Mouse (Mus musculus) limb, embryonic 15.5 days (tissue): ENCODE results near the gene Rabl6. TPM values are rescaled to one million over a fixed set of nuclear protein-coding genes. Genes with fewer than 3 reads are reported as not detected.

Experiments used
- ATAC-seq: fragments of 200-750 bp; cut with Nextera tagmentation; 2 replicates; pipeline ENCODE4 v1.8.0; 2017; ENCODE audit warnings: low read depth, moderate TSS enrichment; ENCODE audit not compliant: insufficient number of reproducible peaks, low FRiP score, low TSS enrichment
- H3K27ac ChIP-seq: fragments of 300-500 bp; sonication (generic); 2 replicates; pipeline ENCODE4 v1.5.1; 2015; ENCODE audit warnings: moderate library complexity, mild to moderate bottlenecking, inconsistent platforms
- H3K27me3 ChIP-seq: fragments of 300-500 bp; sonication (generic); 2 replicates; pipeline ENCODE4 v1.6.1; 2015; ENCODE audit warnings: inconsistent platforms
- H3K36me3 ChIP-seq: fragments of 300-500 bp; sonication (generic); 2 replicates; pipeline ENCODE4 v1.6.1; 2015; ENCODE audit warnings: inconsistent platforms
- H3K4me1 ChIP-seq: fragments of 300-500 bp; sonication (generic); 2 replicates; pipeline ENCODE4 v1.6.1; 2015; ENCODE audit warnings: inconsistent platforms
- H3K4me2 ChIP-seq: fragments of 300-500 bp; sonication (generic); 2 replicates; pipeline ENCODE4 v1.6.1; 2015; ENCODE audit warnings: mild to moderate bottlenecking, inconsistent platforms
- H3K4me3 ChIP-seq: fragments of 300-500 bp; sonication (generic); 2 replicates; pipeline ENCODE4 v1.5.1; 2015; ENCODE audit warnings: mild to moderate bottlenecking, inconsistent platforms
- H3K9ac ChIP-seq: fragments of 300-500 bp; sonication (generic); 2 replicates; pipeline ENCODE4 v1.6.1; 2015; ENCODE audit warnings: inconsistent platforms
- H3K9me3 ChIP-seq: fragments of 300-500 bp; sonication (generic); 2 replicates; pipeline ENCODE4 v1.6.1; 2016; ENCODE audit warnings: inconsistent platforms
- WGBS: fragments of 180-500 bp; shearing (Covaris S2); methylation state at CpG from one replicate; pipeline ENCODE4 v1.1.7; 2015; 5-methylcytosine and 5-hydroxymethylcytosine counted together
- polyA plus RNA-seq: library from polyadenylated mRNA; unstranded; fragments of >200 nt; fragmentation: Nextera tagmentation; extraction: Ambion mirVana; gene quantifications from 2 replicates; pipeline ENCODE4 v1.2.1, GENCODE M21; 2015

The Rabl6 gene
- polyA plus RNA-seq, 1 experiment from 2014 or later: 73.6 TPM

- 89% methylated on average over 8 of the region's 8 CpGs for WGBS
- no peak overlapping the region for H3K4me2 ChIP-seq
These were observed 20.0 kb downstream of the Rabl6 start for GRCm38 (mm10) chr2:25588227-25588907.

GRCm38 (mm10) chr2:25587290-25587689, 21.0 kb downstream of the Rabl6 start:
- 90% methylated on average over 8 of the region's 8 CpGs for WGBS
- ATAC-seq: no peak
- no peak overlapping the region for H3K27ac ChIP-seq
- H3K36me3 ChIP-seq: peaks cover 93% of the 10 kb centered on the region
- H3K9ac ChIP-seq: no peak overlapping the region
- H3K4me3 ChIP-seq: no peak overlapping the region
- H3K9me3 ChIP-seq: no peaks in the 10 kb centered on the region
- peaks cover 13% of the 10 kb centered on the region for H3K4me1 ChIP-seq
- no peaks in the 10 kb centered on the region for H3K27me3 ChIP-seq
- no peak overlapping the region for H3K4me2 ChIP-seq

More at GRCm38 (mm10) chr2:25588227-25588907, 20.0 kb downstream of the Rabl6 start:
- no peak overlapping the region for H3K9ac ChIP-seq
- no peak for ATAC-seq
- H3K9me3 ChIP-seq: no peaks in the 10 kb centered on the region
- peaks cover 4% of the 10 kb centered on the region; the same call in 1 of the 2 replicates for H3K4me1 ChIP-seq
- peaks cover 97% of the 10 kb centered on the region for H3K36me3 ChIP-seq
- no peak overlapping the region for H3K4me3 ChIP-seq
- H3K27me3 ChIP-seq: no peaks in the 10 kb centered on the region
- no peak overlapping the region for H3K27ac ChIP-seq

DNA sequence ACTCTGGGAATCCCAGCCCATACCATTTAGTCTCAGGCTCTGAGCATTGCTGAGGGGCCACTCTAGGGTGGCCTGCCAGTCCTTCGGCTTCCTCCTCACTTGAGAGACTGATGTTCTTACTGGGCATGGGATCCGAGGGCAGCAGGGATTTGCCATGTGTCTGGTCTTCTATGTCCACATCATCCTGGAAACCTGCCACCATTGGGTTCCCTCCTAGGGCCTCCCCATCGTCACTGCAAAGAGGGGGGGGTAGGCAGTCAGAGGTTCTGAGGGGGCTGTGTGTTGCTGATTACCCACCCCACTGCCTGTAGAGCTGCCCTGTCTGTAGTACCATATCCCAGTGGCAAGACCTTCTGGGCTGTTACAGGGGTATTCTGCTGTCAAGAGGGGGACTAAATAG, 22.7 kb downstream of the Rabl6 start:
- H3K4me3 ChIP-seq: no peak overlapping the region
- no peak for ATAC-seq
- WGBS: 84% methylated on average over 3 of the region's 3 CpGs
- peaks cover 29% of the 10 kb centered on the region for H3K4me1 ChIP-seq
- peaks cover 7% of the 10 kb centered on the region for H3K27me3 ChIP-seq
- H3K9me3 ChIP-seq: no peaks in the 10 kb centered on the region
- H3K9ac ChIP-seq: no peak overlapping the region
- H3K4me2 ChIP-seq: no peak overlapping the region
- H3K36me3 ChIP-seq: peaks cover 76% of the 10 kb centered on the region
- no peak overlapping the region for H3K27ac ChIP-seq

GRCm38 (mm10) chr2:25584856-25585255, 23.5 kb downstream of the Rabl6 start:
- H3K27me3 ChIP-seq: peaks cover 14% of the 10 kb centered on the region
- H3K4me2 ChIP-seq: no peak overlapping the region
- H3K36me3 ChIP-seq: peaks cover 68% of the 10 kb centered on the region
- H3K27ac ChIP-seq: no peak overlapping the region
- H3K4me3 ChIP-seq: no peak overlapping the region
- peaks cover 36% of the 10 kb centered on the region for H3K4me1 ChIP-seq
- H3K9ac ChIP-seq: no peak overlapping the region
- H3K9me3 ChIP-seq: no peaks in the 10 kb centered on the region
- no peak for ATAC-seq
- whole genome bisulfite sequencing: 80% methylated on average over 4 of the region's 4 CpGs

GRCm38 (mm10) chr2:25584152-25584551, 24.2 kb downstream of the Rabl6 start:
- Histone ChIP-seq H3K4me3 (no peak overlapping the region), H3K27ac (no peak overlapping the region), H3K36me3 (peaks cover 61% of the 10 kb centered on the region), H3K9ac (no peak overlapping the region), H3K27me3 (peaks cover 21% of the 10 kb centered on the region), H3K9me3 (no peaks in the 10 kb centered on the region), H3K4me1 (peaks cover 43% of the 10 kb centered on the region), H3K4me2 (no peak overlapping the region)
- ATAC-seq: no peak
- WGBS: 77% methylated on average over 3 of the region's 3 CpGs

GRCm38 (mm10) chr2:25583571-25583970, 24.8 kb downstream of the Rabl6 start:
- WGBS: 64% methylated on average over 4 of the region's 4 CpGs
- Histone ChIP-seq H3K4me1 (peaks cover 49% of the 10 kb centered on the region), H3K36me3 (peaks cover 57% of the 10 kb centered on the region), H3K9me3 (no peaks in the 10 kb centered on the region), H3K9ac (no peak overlapping the region), H3K4me3 (no peak overlapping the region), H3K4me2 (no peak overlapping the region), H3K27ac (no peak overlapping the region), H3K27me3 (peaks cover 27% of the 10 kb centered on the region)
- no peak for ATAC-seq

DNA sequence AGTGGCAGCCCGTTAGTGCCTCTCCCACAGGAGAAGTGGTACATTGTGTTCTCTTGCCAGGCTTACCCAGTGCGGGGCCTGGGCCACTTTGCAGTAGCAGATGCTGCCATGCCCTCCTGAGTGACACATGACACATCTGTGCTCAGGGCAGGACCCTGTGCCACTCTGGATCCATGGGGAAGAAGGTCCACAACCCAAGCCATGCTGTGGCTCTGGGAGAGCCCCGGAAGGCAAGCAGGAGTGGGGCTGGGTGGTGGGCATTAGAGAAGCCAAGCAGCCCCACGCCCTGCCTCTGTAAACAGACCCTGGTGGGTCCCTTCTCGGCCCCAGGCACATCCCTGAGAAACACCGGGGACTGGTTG, 25.2 kb downstream of the Rabl6 start:
- no peaks in the 10 kb centered on the region for H3K9me3 ChIP-seq
- H3K36me3 ChIP-seq: peaks cover 52% of the 10 kb centered on the region
- peaks cover 54% of the 10 kb centered on the region for H3K4me1 ChIP-seq
- 71% methylated on average over 6 of the region's 6 CpGs for WGBS
- no peak overlapping the region for H3K4me2 ChIP-seq
- no peak for ATAC-seq
- no peak overlapping the region for H3K27ac ChIP-seq
- H3K27me3 ChIP-seq: peaks cover 32% of the 10 kb centered on the region
- no peak overlapping the region for H3K9ac ChIP-seq
- no peak overlapping the region for H3K4me3 ChIP-seq

DNA sequence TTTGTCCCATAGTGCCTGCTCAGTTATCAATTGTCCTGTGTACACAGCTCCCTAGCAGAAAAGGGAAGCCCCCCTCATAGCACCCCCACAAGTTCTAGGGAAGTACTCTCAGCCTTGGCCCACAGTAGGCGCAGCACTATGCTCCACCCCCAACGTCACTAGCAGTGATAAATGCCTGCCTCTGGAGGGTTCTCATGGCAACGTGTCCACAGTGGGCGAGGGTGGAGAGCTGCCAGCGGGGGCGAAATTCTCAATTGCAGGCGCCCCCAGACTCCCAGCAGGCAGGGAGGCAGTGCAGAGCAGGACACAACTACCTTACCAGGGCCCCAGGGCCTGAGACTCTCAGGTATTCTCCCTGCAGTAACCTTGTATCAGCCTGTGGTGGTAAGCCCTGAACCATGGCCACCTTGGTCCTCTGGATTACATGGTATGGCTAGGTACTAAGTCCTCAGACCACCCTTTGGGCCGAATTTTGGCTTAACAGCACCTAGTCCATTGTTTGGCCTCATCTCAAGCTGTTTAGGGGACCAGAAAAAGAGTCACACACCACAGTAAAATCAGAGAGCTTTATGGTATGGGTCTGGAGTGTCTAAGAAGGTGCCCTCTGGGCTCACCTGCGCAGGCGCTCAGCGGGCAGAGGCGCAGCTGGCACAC, 25.7 kb downstream of the Rabl6 start:
- H3K27me3 ChIP-seq: peaks cover 37% of the 10 kb centered on the region
- H3K4me1 ChIP-seq: peaks cover 59% of the 10 kb centered on the region
- WGBS: 48% methylated on average over 12 of the region's 12 CpGs
- H3K4me3 ChIP-seq: no peak overlapping the region
- no peak for ATAC-seq
- peaks cover 47% of the 10 kb centered on the region for H3K36me3 ChIP-seq
- H3K27ac ChIP-seq: 0 out of 2 replicates have a peak overlapping the region, but pooled peaks have one; percentile 11
- H3K4me2 ChIP-seq: no peak overlapping the region
- H3K9me3 ChIP-seq: no peaks in the 10 kb centered on the region
- 0 out of 2 replicates have a peak overlapping the region, but pooled peaks have one; percentile 10 for H3K9ac ChIP-seq

- H3K9me3 ChIP-seq: no peaks in the 10 kb centered on the region
- peaks cover 66% of the 10 kb centered on the region for H3K4me1 ChIP-seq
- WGBS: 30% methylated on average over 6 of the region's 6 CpGs
- peak overlapping the region; percentile 56; the same call in 1 of the 2 replicates for H3K4me2 ChIP-seq
- peaks cover 40% of the 10 kb centered on the region for H3K36me3 ChIP-seq
- no peak overlapping the region for H3K4me3 ChIP-seq
- H3K27me3 ChIP-seq: peaks cover 44% of the 10 kb centered on the region
- ATAC-seq: no peak
- no peak overlapping the region for H3K9ac ChIP-seq
- 0 out of 2 replicates have a peak overlapping the region, but pooled peaks have one; percentile 11 for H3K27ac ChIP-seq
These were observed 26.4 kb downstream of the Rabl6 start for GRCm38 (mm10) chr2:25581901-25582301.

DNA sequence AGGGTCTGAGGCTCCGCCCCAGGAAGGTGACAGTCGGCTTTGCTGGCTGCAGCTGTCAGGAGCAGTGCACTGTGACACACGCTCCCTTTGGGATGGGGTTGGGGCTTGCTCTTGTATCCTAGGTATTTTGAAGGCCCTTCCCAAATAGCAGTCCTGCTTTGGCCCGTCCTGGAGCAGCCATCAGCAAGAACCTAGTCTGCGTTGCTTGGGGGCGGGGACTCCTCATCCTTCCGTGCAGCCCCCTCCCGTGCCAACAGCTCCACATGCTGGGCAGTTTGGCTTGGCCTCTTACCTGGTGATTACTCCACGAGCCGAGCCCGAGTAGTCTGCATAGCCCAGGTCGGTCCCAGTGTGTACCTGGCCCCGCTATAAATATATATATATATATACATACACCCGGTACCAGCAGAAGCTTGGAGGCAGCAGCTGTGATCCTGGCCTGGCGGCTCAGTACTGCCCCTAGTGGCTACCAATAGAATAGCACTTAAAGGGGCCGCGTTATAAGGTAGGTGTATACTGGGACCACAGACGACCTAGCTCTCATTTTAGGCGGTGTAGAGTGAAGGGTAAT, 26.9 kb downstream of the Rabl6 start, which contains the start of gene Ajm1:
Ajm1 (minus strand) TSS at position 464 of the 571 bp plus-strand sequence.
- peaks cover 49% of the 10 kb centered on the region for H3K27me3 ChIP-seq
- peak; percentile 57; the same call in 1 of the 2 replicates for ATAC-seq
- peaks cover 35% of the 10 kb centered on the region for H3K36me3 ChIP-seq
- H3K27ac ChIP-seq: 0 out of 2 replicates have a peak within 1 kb of the TSS, but pooled peaks have one; percentile 11
- H3K4me1 ChIP-seq: peaks cover 70% of the 10 kb centered on the region
- H3K9me3 ChIP-seq: no peaks in the 10 kb centered on the region
- 6% methylated on average over 19 of the region's 19 CpGs for WGBS
- H3K9ac ChIP-seq: 0 out of 2 replicates have a peak within 1 kb of the TSS, but pooled peaks have one; percentile 10
- peak within 1 kb of the TSS; percentile 56 for H3K4me2 ChIP-seq
- peak within 1 kb of the TSS; percentile 34 for H3K4me3 ChIP-seq

- H3K4me1 ChIP-seq: peaks cover 77% of the 10 kb centered on the region
These were observed 27.7 kb downstream of the Rabl6 start for GRCm38 (mm10) chr2:25580621-25581101.

More at GRCm38 (mm10) chr2:25580621-25581101, 27.7 kb downstream of the Rabl6 start:
- peak overlapping the region; percentile 34; the same call in 1 of the 2 replicates for H3K4me3 ChIP-seq
- H3K36me3 ChIP-seq: peaks cover 29% of the 10 kb centered on the region
- no peak overlapping the region for H3K27ac ChIP-seq
- peaks cover 52% of the 10 kb centered on the region for H3K27me3 ChIP-seq
- WGBS: 39% methylated on average over 6 of the region's 6 CpGs
- H3K9ac ChIP-seq: no peak overlapping the region
- ATAC-seq: no peak
- peak overlapping the region; percentile 56; the same call in 1 of the 2 replicates for H3K4me2 ChIP-seq
- H3K9me3 ChIP-seq: no peaks in the 10 kb centered on the region
